Mouse (Mus musculus): ENCODE data around the gene Sowahd. TPM values are rescaled to one million over a fixed set of nuclear protein-coding genes. Genes with fewer than 3 reads are reported as not detected.
A peak's percentile ranks its signal among the peaks of the same experiment; 100 is the strongest.

The Sowahd gene
- polyA plus RNA-seq (2016; fragmentation: Nextera tagmentation; extraction: Ambion mirVana), result not detected in 2 replicates

DNA sequence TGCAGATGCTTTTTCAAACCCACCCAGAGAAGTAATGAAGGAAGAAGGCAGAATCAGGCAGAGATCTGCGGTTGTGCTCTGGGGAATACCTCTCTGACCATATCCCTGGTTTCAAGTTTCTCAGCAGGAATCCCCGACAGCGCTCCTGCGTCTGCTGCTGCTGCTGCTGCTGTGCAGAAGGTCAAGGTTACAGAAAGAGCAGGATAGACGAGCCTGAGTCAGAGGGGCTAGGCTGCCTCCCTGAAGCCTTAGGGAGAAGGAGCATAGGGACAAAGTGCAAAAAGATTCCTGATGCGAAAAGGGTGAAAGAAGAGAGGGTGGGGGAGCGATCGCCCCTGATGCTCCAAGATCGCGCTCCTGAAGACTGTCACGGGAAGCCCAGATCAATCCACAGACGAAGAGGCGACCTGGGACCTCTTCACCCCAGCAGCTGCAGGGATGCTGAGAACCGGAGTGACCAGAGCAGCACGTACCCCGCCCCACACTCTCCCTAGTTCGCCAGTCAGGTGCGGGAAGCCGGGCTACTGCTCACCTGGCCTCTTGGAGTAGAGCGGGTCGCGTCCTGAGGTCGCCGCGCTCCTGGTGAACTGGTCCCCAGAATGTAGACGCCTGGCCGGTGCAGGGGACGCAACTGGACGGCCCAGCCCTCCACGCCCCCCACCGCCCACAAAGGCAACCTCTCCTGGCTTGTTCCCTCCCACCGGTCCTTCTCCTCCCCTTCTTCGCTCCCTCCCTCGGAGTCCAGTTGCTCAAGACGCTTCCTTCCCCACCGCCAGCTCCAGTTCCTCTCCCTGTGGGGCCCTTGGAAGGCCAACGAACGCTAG, at the start of gene Sowahd:
TSS of gene Sowahd (plus strand) at position 780 of the 824 bp plus-strand sequence.
- peak; percentile 15 for DNase-seq (ENCODE audit: low spot score)
- Histone ChIP-seq H3K4me1 (replicated peaks) (peaks cover 17% of the 10 kb centered on the region), H3K27me3 (ENCODE audit: insufficient read depth, poor library complexity, severe bottlenecking) (peaks cover 81% of the 10 kb centered on the region), H3K27ac (no peak within 1 kb of the TSS), H3K36me3 (no peaks in the 10 kb centered on the region), H3K9me3 (0 out of 2 replicates have a peak, but pooled peaks cover 3% of the 10 kb centered on the region), H3K4me3 (peak within 1 kb of the TSS; percentile 49)
- 16% methylated on average over 37 of the region's 38 CpGs for WGBS

GRCm38 (mm10) chrX:37013870-37014269, 34.8 kb upstream of the Sowahd start:
- no peak overlapping the region for H3K27ac ChIP-seq
- 82% methylated on average over 5 of the region's 5 CpGs for WGBS
- no peak for DNase-seq (ENCODE audit: low spot score)
- no peaks in the 10 kb centered on the region for H3K4me1 ChIP-seq (replicated peaks)
- no peaks in the 10 kb centered on the region for H3K27me3 ChIP-seq (ENCODE audit: insufficient read depth, poor library complexity, severe bottlenecking)
- no peak overlapping the region for H3K4me3 ChIP-seq
- H3K36me3 ChIP-seq, result no peaks in the 10 kb centered on the region
- no peaks in the 10 kb centered on the region for H3K9me3 ChIP-seq

DNA sequence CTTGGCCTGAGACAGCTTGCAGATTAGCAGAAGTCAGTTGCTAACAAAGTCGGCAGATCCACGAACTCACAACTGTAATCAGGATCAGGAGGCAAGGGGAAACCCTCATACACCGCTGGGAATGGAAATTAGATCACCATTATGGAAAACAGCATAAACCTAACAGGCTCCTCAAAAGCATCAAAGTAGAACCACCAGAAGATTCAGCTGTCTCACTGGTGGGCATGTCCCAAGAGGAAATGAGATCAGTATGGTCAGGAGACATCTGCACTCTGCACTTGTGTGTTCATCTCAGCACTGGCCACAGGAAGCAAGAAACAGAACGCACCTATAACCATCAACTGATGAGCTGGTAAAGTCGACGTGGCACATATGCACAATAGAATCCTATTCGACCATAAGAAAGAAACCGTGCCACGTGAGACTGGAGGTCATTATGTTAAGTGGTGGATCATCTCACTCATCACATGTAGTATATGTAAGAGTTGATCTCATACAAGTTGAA, 30.4 kb upstream of the Sowahd start:
- no peak for DNase-seq (ENCODE audit: low spot score)
- H3K4me1 ChIP-seq (replicated peaks), result no peaks in the 10 kb centered on the region
- no peak overlapping the region for H3K4me3 ChIP-seq
- no peaks in the 10 kb centered on the region for H3K27me3 ChIP-seq (ENCODE audit: insufficient read depth, poor library complexity, severe bottlenecking)
- 89% methylated on average over 9 of the region's 9 CpGs for WGBS
- H3K9me3 ChIP-seq, result no peaks in the 10 kb centered on the region
- no peak overlapping the region for H3K27ac ChIP-seq
- H3K36me3 ChIP-seq, result no peaks in the 10 kb centered on the region

DNA sequence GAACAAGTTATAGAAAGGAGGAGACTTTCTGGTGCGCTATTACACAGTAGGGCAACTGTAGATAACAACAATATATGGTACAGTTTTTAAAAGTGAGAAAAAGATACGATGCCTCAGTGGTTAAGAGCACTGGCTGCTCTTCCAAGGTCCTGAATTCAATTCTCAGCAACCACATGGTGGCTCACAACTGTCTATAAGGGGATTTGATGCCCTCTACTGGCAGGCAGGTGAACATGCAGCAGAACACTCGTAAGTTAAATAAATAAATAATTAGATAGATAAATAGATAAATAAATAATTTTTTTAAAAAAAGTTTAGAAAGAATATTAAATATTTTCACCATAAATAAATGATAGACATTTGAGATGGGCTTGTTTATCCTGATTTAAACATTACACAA, 29.6 kb upstream of the Sowahd start:
- no peak for DNase-seq (ENCODE audit: low spot score)

DNA sequence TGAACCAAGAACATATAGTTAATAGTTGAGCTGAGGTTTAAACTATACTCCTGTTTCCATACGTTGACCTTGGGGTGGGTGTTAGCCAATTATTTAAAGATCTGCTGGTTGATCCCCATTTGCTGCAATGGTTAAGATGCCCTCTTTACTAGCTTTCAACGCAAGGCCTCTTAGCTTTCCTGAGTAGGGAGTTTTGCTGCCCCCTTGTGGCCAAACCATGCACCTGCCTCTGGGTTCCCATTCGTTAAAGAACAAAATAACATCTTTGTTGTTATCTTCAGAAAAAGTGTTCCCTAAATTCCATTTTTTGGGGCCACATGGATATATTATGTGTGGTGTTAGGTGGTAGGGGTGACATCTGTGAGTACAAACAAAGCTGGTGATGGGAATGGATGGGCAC, 26.0 kb upstream of the Sowahd start:
- peak; percentile 35 for DNase-seq (ENCODE audit: low spot score)
- H3K9me3 ChIP-seq, result no peaks in the 10 kb centered on the region
- no peak overlapping the region for H3K4me3 ChIP-seq
- H3K27me3 ChIP-seq (ENCODE audit: insufficient read depth, poor library complexity, severe bottlenecking), result no peaks in the 10 kb centered on the region
- no peak overlapping the region for H3K27ac ChIP-seq
- WGBS, result 21% methylated on average over 3 of the region's 3 CpGs
- H3K36me3 ChIP-seq, result no peaks in the 10 kb centered on the region
- no peaks in the 10 kb centered on the region for H3K4me1 ChIP-seq (replicated peaks)

More for the DNA sequence above, 29.6 kb upstream of the Sowahd start:
- Histone ChIP-seq H3K36me3 (no peaks in the 10 kb centered on the region), H3K4me3 (no peak overlapping the region), H3K27me3 (ENCODE audit: insufficient read depth, poor library complexity, severe bottlenecking) (no peaks in the 10 kb centered on the region), H3K27ac (no peak overlapping the region), H3K9me3 (no peaks in the 10 kb centered on the region), H3K4me1 (replicated peaks) (no peaks in the 10 kb centered on the region)
- 56% methylated on average over 3 of the region's 3 CpGs for WGBS

DNA sequence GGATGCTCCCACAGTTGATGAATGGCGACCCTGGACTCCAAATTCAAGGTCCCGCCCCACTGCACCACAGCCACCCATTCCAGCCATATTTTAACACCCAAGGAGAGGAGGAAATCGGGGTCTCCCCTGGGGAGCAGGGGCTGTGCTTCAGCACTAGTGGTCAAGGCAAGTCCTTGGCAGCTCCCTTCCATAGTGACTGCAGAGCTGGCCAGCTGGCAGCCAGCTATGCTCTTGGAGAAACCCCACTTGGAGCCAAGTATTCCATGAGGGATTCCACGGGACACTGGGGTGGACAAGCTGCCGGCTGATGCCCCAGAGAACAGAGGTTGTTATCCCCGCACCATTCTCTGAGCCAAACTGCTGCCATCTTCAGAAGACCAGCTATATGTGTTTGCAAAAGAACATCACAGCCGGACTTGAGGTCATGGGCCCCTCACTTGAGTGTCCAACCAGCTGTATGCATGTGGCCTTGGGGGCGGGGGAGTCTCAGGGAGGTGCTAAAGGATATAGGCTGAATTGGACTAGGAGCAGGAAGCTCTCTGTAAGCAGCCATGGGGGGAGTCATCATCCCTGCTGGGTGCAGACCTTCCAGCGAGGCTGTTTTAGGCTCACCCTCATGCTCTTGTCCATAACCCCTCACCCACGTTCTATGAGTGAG, 24.9 kb upstream of the Sowahd start:
- no peak overlapping the region for H3K4me3 ChIP-seq
- H3K36me3 ChIP-seq, result no peaks in the 10 kb centered on the region
- no peaks in the 10 kb centered on the region for H3K27me3 ChIP-seq (ENCODE audit: insufficient read depth, poor library complexity, severe bottlenecking)
- H3K4me1 ChIP-seq (replicated peaks), result no peaks in the 10 kb centered on the region
- 77% methylated on average over 10 of the region's 10 CpGs for WGBS
- no peak for DNase-seq (ENCODE audit: low spot score)
- no peaks in the 10 kb centered on the region for H3K9me3 ChIP-seq
- H3K27ac ChIP-seq, result no peak overlapping the region

GRCm38 (mm10) chrX:37028378-37028777, 20.3 kb upstream of the Sowahd start:
- Histone ChIP-seq H3K9me3 (no peaks in the 10 kb centered on the region), H3K4me3 (no peak overlapping the region), H3K36me3 (no peaks in the 10 kb centered on the region), H3K4me1 (replicated peaks) (no peaks in the 10 kb centered on the region), H3K27ac (no peak overlapping the region), H3K27me3 (ENCODE audit: insufficient read depth, poor library complexity, severe bottlenecking) (no peaks in the 10 kb centered on the region)
- DNase-seq (ENCODE audit: low spot score), result no peak
- WGBS, result 68% methylated on average over 3 of the region's 3 CpGs

- Histone ChIP-seq H3K4me3 (no peak overlapping the region), H3K4me1 (replicated peaks) (no peaks in the 10 kb centered on the region), H3K27me3 (ENCODE audit: insufficient read depth, poor library complexity, severe bottlenecking) (peaks cover 25% of the 10 kb centered on the region), H3K36me3 (no peaks in the 10 kb centered on the region), H3K9me3 (no peaks in the 10 kb centered on the region), H3K27ac (no peak overlapping the region)
- DNase-seq (ENCODE audit: low spot score), result peak; percentile 53
- 20% methylated on average over 9 of the region's 9 CpGs for WGBS
Observed at GRCm38 (mm10) chrX:37042726-37043125, 5.9 kb upstream of the Sowahd start.

DNA sequence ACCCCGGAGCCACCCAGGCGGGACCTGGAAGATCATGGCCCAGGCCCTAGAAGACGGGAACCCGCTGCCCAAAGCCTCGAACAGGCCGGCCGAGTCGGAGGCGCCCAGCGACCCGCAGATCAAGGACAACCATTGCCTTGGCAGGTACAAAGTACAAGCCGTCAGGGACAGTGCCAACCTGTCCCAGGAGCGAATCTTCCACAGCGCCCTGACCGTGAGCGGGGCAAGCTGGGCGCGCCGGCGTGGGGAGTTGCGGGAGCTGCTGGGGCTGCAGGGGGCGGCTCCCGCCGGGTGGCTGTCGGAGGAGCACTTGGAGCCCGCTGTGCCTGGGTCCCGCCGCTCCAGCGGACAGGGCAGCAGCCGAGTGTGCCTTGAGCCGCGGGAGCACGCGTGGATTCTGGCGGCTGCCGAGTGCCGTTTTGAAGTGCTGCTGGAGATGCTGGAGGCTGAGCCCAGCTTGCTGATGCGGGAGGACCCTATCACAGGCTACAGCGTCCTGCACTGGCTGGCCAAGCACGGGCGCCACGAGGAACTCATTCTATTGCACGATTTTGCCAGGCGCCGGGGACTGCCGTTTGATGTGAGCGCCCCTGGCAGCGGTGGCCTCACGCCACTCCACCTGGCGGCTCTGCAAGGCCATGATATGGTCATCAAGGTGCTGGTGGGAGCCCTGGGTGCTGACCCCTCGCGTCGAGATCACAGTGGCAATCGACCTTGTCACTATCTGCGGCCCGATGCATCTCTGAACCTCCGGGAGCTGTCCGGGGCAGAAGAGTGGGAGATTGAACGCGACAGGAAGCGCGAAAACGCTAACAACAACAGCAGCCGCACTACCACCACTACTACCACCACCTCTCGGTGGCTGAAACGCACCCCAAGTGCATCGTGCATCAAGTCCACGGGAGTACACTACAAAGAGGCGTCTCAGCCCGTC, 512 bp downstream of the Sowahd start:
- peak; percentile 33 for DNase-seq (ENCODE audit: low spot score)
- Histone ChIP-seq H3K9me3 (0 out of 2 replicates have a peak, but pooled peaks cover 3% of the 10 kb centered on the region), H3K27me3 (ENCODE audit: insufficient read depth, poor library complexity, severe bottlenecking) (peaks cover 86% of the 10 kb centered on the region), H3K4me1 (replicated peaks) (peaks cover 17% of the 10 kb centered on the region), H3K27ac (no peak overlapping the region), H3K36me3 (no peaks in the 10 kb centered on the region), H3K4me3 (peak overlapping the region; percentile 49)
- WGBS, result 19% methylated on average over 70 of the region's 70 CpGs

GRCm38 (mm10) chrX:37063902-37064301, 15.3 kb downstream of the Sowahd start:
- Histone ChIP-seq H3K4me3 (no peak overlapping the region), H3K27me3 (ENCODE audit: insufficient read depth, poor library complexity, severe bottlenecking) (no peaks in the 10 kb centered on the region), H3K4me1 (replicated peaks) (no peaks in the 10 kb centered on the region), H3K27ac (no peak overlapping the region), H3K36me3 (no peaks in the 10 kb centered on the region), H3K9me3 (no peaks in the 10 kb centered on the region)
- no peak for DNase-seq (ENCODE audit: low spot score)
- WGBS, result 85% methylated on average over 9 of the region's 9 CpGs

GRCm38 (mm10) chrX:37067299-37067698, 18.7 kb downstream of the Sowahd start:
- Histone ChIP-seq H3K9me3 (no peaks in the 10 kb centered on the region), H3K4me3 (no peak overlapping the region), H3K27ac (no peak overlapping the region), H3K4me1 (replicated peaks) (no peaks in the 10 kb centered on the region), H3K27me3 (ENCODE audit: insufficient read depth, poor library complexity, severe bottlenecking) (no peaks in the 10 kb centered on the region), H3K36me3 (no peaks in the 10 kb centered on the region)
- DNase-seq (ENCODE audit: low spot score), result no peak
- WGBS, result 84% methylated on average over 3 of the region's 3 CpGs

- no peaks in the 10 kb centered on the region for H3K36me3 ChIP-seq
- H3K4me1 ChIP-seq (replicated peaks), result no peaks in the 10 kb centered on the region
- no peak overlapping the region for H3K4me3 ChIP-seq
- no peak for DNase-seq (ENCODE audit: low spot score)
- WGBS, result 84% methylated on average over 5 of the region's 5 CpGs
- H3K27me3 ChIP-seq (ENCODE audit: insufficient read depth, poor library complexity, severe bottlenecking), result no peaks in the 10 kb centered on the region
- H3K9me3 ChIP-seq, result no peaks in the 10 kb centered on the region
- no peak overlapping the region for H3K27ac ChIP-seq
Observed at GRCm38 (mm10) chrX:37068766-37069165, 20.1 kb downstream of the Sowahd start.

All from hindbrain, embryonic 10.5 days (tissue).